Mouse (Mus musculus): ENCODE results near the gene Arid3a. TPM values are rescaled to one million over a fixed set of nuclear protein-coding genes. Genes with fewer than 3 reads are reported as not detected.
"Not testable (repeated sequence)": the region's sequence is repeated elsewhere in the genome, so short reads cannot be mapped to it uniquely, and the experiment has no call there.

Arid3a gene
- polyA plus RNA-seq, 1 experiment from 2014 or later: 11.1 TPM

DNA sequence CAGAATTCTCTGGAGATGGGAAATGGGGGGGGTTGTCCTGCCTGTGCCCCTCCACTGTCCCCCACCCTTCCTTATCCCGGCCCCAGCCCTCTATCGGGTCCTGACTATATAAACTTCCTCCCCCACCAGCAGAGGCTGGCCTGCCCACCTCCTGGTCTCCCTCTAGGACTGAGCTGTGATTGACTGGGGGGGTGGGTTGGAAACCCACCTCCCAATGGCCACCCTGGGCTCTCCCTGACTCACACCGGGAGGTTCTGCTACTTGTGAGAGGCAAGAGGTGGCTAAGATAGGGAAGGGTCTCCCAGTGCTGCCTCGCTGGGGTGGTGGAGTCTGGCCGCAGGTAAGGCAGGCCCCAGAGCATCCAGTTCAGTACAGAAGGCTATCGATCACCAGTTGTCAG, 20.7 kb downstream of the Arid3a start:
- Histone ChIP-seq H3K9me3 (no peaks in the 10 kb centered on the region), H3K4me1 (replicated peaks) (peaks cover 56% of the 10 kb centered on the region), H3K27ac (peak overlapping the region; percentile 85), H3K4me3 (peak overlapping the region; percentile 26; the same call in 1 of the 2 replicates), H3K27me3 (ENCODE audit: insufficient read depth, poor library complexity, severe bottlenecking) (peaks cover 74% of the 10 kb centered on the region), H3K36me3 (peaks cover 52% of the 10 kb centered on the region)
- DNase-seq (ENCODE audit: low spot score): no peak
- 78% methylated on average over 6 of the region's 6 CpGs for WGBS

DNA sequence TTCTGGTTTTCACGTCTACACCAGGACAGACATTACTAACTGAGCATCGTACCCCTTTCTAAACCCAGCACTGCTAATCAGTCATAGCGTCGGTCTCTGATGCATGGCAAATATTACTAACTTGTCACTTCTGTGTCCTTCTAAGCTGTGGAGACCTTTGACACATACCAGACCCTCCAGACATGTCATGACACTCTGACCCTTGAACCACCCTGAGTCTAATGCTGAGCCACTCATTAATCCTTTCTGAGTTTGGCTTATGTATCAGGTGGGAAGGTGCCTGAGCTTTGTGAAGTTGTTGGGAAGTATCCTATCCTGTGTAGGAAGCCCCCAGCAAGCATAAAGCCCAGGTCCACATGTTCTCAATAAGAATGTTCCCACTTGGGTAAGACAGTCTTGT, 23.0 kb downstream of the Arid3a start:
- 93% methylated on average over 4 of the region's 4 CpGs for WGBS
- DNase-seq (ENCODE audit: low spot score): no peak
- Histone ChIP-seq H3K4me1 (replicated peaks) (peaks cover 41% of the 10 kb centered on the region), H3K27ac (no peak overlapping the region), H3K36me3 (peaks cover 68% of the 10 kb centered on the region), H3K9me3 (no peaks in the 10 kb centered on the region), H3K4me3 (no peak overlapping the region), H3K27me3 (ENCODE audit: insufficient read depth, poor library complexity, severe bottlenecking) (peaks cover 73% of the 10 kb centered on the region; the same call in 1 of the 2 replicates)

DNA sequence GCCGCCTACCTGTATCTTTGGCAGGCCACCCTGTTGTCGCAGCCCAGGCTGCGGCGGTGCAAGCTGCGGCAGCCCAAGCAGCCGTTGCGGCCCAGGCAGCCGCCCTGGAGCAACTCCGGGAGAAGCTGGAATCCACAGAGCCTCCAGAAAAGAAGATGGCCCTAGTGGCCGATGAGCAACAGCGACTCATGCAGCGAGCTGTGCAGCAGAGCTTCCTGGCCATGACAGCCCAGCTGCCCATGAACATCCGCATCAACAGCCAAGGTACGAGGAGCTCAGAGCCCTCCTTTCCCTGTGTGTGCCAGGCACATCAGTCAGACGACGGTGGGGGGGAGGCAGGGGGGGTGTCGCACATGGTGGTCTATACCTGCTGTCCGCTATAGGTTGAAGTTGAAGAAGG, 23.8 kb downstream of the Arid3a start:
- DNase-seq (ENCODE audit: low spot score): no peak
- no peak overlapping the region for H3K27ac ChIP-seq
- no peak overlapping the region for H3K4me3 ChIP-seq
- no peaks in the 10 kb centered on the region for H3K9me3 ChIP-seq
- peaks cover 37% of the 10 kb centered on the region for H3K4me1 ChIP-seq (replicated peaks)
- peaks cover 75% of the 10 kb centered on the region for H3K27me3 ChIP-seq (ENCODE audit: insufficient read depth, poor library complexity, severe bottlenecking)
- H3K36me3 ChIP-seq: peaks cover 68% of the 10 kb centered on the region
- WGBS: 79% methylated on average over 18 of the region's 18 CpGs

DNA sequence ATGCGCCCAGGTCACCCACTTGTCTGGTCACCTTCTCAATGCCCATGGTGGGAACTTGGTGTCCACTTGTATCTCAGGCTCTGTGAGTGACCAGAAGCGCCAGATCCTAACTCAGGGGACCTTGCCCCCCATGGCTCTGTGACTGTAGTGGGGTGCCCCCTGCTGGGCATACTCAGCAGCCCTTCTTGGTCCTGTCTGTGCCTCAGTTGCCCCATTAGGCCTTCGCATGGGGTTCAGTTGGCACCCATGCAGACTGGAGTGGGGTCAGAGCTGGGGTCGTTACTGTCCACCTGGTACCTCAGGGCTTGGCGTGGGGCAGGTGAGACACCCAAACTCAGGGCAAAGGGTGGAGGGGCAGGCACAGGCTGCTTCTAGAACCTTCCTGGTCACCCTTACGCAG, 27.1 kb downstream of the Arid3a start:
- 89% methylated on average over 6 of the region's 6 CpGs for WGBS

DNA sequence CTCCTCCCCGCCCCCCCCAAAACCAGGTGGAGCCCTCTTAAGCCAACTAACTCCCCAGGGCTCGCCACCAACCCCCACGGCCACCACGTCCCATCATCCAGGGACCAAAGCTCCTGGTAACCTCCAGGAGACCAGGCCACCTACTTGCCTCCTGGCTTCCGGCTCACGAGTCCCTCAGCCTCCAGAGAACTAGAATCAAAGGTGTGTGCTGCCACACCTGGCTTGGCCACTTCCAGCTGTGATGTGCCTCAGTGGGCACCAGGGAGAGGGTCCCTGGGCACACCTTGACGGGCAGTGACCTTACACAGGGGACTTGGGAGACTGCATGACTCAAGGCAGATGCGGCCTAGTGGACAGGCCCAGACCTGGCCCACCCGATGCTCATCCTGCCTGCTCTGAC, 28.8 kb downstream of the Arid3a start:
- H3K27me3 ChIP-seq (ENCODE audit: insufficient read depth, poor library complexity, severe bottlenecking): peaks cover 58% of the 10 kb centered on the region
- 71% methylated on average over 9 of the region's 9 CpGs for WGBS
- peaks cover 38% of the 10 kb centered on the region for H3K4me1 ChIP-seq (replicated peaks)
- DNase-seq (ENCODE audit: low spot score): no peak
- H3K36me3 ChIP-seq: peaks cover 30% of the 10 kb centered on the region
- H3K9me3 ChIP-seq: no peaks in the 10 kb centered on the region
- peak overlapping the region; percentile 13; the same call in 1 of the 2 replicates for H3K27ac ChIP-seq
- H3K4me3 ChIP-seq: peak overlapping the region; percentile 2; the same call in 1 of the 2 replicates

More for the DNA sequence above, 27.1 kb downstream of the Arid3a start:
- no peak overlapping the region for H3K27ac ChIP-seq
- no peaks in the 10 kb centered on the region for H3K9me3 ChIP-seq
- peaks cover 47% of the 10 kb centered on the region for H3K36me3 ChIP-seq
- H3K27me3 ChIP-seq (ENCODE audit: insufficient read depth, poor library complexity, severe bottlenecking): peaks cover 74% of the 10 kb centered on the region
- H3K4me1 ChIP-seq (replicated peaks): peaks cover 37% of the 10 kb centered on the region
- no peak overlapping the region; the same call in 1 of the 2 replicates for H3K4me3 ChIP-seq
- no peak for DNase-seq (ENCODE audit: low spot score)

DNA sequence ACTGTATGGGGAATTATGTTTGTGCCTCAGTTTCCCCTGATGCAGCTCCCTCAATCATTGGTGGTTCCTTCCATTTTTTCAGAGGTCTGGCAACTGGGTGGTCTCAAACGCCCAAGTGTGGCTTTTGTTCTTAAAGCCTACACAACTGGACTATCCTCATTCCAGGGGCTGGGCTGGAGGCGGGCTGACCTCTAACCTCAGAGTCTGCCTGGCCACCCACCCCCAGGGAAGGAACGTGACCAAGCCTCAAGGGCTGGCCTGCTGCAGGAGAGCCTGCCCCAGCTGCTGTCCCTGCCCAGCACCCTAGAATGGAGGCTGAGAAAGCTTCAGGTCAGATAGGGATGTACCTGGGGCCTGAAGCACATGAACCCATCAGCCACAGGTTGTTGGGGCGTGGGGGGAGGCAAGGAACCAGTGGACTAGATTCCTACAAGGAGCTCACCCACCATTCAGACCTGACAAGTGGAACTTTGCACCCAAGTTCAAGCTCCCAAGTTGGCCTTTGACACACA, 29.9 kb downstream of the Arid3a start:
- peaks cover 43% of the 10 kb centered on the region for H3K4me1 ChIP-seq (replicated peaks)
- H3K36me3 ChIP-seq: peaks cover 26% of the 10 kb centered on the region
- no peak overlapping the region for H3K4me3 ChIP-seq
- H3K27ac ChIP-seq: peak overlapping the region; percentile 66; the same call in 1 of the 2 replicates
- 20% methylated on average over 4 of the region's 4 CpGs for WGBS
- no peak for DNase-seq (ENCODE audit: low spot score)
- H3K9me3 ChIP-seq: no peaks in the 10 kb centered on the region
- H3K27me3 ChIP-seq (ENCODE audit: insufficient read depth, poor library complexity, severe bottlenecking): peaks cover 48% of the 10 kb centered on the region

DNA sequence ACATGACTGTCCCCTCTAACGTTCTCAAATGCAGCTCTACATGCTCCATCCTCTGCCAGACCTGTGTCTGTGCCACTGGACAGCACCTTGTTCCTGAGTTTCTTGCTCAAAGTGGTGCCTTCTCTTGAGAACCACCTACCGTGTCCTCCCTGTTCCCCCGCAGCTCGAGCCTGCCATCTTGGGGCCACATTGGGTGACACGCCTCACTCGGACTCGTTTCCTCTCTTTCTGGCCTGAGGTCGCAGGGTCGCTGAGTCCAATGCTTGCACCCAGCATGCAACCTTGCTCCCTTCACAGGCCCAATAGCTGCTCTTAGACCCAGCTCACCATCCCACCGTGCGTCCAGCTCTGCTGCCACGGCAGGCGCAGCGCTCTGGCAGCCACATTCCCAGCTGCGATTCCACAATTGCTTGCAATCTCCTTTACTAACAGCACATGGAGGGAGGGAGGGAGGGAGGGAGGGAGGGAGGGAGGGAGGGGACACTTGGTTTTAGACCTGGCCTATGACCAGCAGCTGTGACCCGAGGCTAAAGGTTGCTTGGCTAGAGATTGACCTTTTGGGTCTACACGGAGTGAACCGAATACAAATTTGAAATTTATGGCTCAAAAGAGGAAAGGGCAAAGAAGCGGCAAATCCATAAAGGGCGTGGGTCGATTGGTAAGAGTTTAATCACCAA, 31.4 kb downstream of the Arid3a start:
- 11% methylated on average over 21 of the region's 21 CpGs for WGBS
- peaks cover 38% of the 10 kb centered on the region for H3K27me3 ChIP-seq (ENCODE audit: insufficient read depth, poor library complexity, severe bottlenecking)
- peak; percentile 84 for DNase-seq (ENCODE audit: low spot score)
- peaks cover 43% of the 10 kb centered on the region for H3K4me1 ChIP-seq (replicated peaks)
- H3K9me3 ChIP-seq: no peaks in the 10 kb centered on the region
- H3K36me3 ChIP-seq: peaks cover 32% of the 10 kb centered on the region
- peak overlapping the region; percentile 30 for H3K4me3 ChIP-seq
- peak overlapping the region; percentile 60; the same call in 1 of the 2 replicates for H3K27ac ChIP-seq

DNA sequence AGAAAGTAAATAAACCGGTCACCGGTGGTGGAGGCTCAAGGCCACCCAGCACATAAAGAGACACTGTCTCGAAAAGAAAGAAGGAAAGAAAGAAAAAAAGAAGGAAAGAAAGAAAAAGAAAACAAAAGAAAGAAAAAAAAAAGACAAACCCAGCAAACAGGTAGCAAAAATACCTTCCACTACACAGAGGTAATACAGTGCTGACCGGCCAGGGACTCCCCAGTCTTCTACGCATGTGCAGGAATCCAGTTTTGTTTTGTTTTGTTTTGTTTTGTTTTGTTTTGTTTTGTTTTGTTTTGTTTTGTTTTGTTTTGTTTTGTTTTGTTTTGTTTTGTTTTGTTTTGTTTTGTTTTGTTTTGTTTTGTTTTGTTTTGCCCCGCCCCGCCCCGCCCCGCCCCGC, 32.6 kb downstream of the Arid3a start:
- peaks cover 39% of the 10 kb centered on the region for H3K4me1 ChIP-seq (replicated peaks)
- not testable (repeated sequence) for H3K9me3 ChIP-seq; DNase-seq (ENCODE audit: low spot score); H3K27ac ChIP-seq
- peak overlapping the region; percentile 98 for H3K4me3 ChIP-seq
- H3K27me3 ChIP-seq (ENCODE audit: insufficient read depth, poor library complexity, severe bottlenecking): peaks cover 27% of the 10 kb centered on the region
- 38% methylated on average over 10 of the region's 10 CpGs for WGBS
- H3K36me3 ChIP-seq: peaks cover 34% of the 10 kb centered on the region

DNA sequence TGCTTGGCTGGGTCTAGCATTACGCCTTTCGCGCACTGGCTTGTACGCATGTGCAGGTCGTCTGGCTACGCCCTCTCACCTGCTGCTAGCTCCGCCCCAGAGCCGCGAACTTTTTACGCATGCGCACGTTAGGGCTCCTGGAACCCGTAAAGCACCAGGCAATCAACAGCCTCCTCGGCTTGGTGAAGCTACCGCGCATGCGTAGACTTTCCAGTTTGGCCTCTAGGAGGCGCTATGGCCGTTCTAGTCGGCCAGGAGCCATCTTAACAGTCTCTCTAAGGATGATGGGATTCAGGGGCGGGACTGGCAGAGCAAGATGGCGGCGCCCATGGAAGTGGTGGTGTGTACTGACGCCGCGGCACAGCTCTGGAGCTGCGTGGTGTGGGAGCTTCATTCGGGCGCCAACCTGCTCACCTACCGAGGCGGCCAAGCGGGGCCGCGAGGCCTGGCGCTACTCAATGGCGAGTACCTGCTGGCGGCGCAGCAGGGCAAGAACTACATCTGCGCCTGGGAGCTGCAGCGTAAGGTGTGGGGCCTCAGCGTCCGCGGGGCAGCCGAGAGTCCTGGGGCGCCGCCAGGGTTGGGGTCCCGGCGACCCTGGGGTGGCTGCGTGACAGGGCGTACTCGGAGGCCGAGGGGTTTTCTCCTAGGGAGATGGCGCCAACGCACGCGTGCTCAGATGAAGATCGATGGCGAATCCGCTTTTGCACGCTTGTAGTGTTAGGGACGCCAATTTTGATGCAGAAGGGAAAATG, 33.2 kb downstream of the Arid3a start, which contains the start of gene Wdr18:
TSS of gene Wdr18 (plus strand) at position 306 of the 755 bp plus-strand sequence.
- peak within 1 kb of the TSS; percentile 91 for H3K27ac ChIP-seq
- H3K36me3 ChIP-seq: peaks cover 40% of the 10 kb centered on the region
- H3K4me3 ChIP-seq: peak within 1 kb of the TSS; percentile 98
- peaks cover 39% of the 10 kb centered on the region for H3K4me1 ChIP-seq (replicated peaks)
- peaks cover 22% of the 10 kb centered on the region for H3K27me3 ChIP-seq (ENCODE audit: insufficient read depth, poor library complexity, severe bottlenecking)
- no peaks in the 10 kb centered on the region for H3K9me3 ChIP-seq
- WGBS: under 1% methylated on average over 61 of the region's 61 CpGs
- peak; percentile 100 for DNase-seq (ENCODE audit: low spot score)

DNA sequence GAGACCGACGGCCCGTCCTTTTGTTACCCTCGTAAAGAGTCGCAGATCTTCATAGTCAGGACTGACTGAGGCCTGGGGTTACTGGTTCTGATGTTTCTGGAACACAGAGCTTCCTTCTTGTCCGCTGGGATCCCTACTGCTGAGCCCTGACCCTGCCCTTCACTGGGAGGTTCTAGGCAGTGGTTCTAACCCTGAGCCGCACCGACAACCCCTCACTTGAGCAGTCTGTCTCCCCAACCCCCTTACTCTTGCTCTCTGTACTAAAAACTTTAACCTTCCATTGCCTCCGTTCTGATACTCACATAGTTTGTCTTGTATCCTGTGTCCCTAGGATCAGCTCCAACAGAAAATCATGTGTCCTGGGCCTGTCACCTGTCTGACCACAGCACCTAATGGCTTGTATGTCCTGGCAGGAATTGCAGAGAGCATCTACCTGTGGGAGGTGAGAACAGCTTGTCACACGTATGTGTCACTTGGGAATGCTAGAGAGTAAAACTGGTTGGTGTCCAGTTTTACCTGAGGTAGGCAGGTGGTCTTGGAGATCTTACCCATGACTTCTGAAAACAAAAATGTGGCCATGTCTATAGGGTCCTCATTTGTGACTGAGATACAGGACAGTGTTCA, 33.9 kb downstream of the Arid3a start:
- no peaks in the 10 kb centered on the region for H3K9me3 ChIP-seq
- peaks cover 48% of the 10 kb centered on the region for H3K36me3 ChIP-seq
- H3K4me1 ChIP-seq (replicated peaks): peaks cover 33% of the 10 kb centered on the region
- H3K4me3 ChIP-seq: peak overlapping the region; percentile 98
- H3K27ac ChIP-seq: peak overlapping the region; percentile 91
- 17% methylated on average over 10 of the region's 10 CpGs for WGBS
- peaks cover 15% of the 10 kb centered on the region for H3K27me3 ChIP-seq (ENCODE audit: insufficient read depth, poor library complexity, severe bottlenecking)
- DNase-seq (ENCODE audit: low spot score): no peak

DNA sequence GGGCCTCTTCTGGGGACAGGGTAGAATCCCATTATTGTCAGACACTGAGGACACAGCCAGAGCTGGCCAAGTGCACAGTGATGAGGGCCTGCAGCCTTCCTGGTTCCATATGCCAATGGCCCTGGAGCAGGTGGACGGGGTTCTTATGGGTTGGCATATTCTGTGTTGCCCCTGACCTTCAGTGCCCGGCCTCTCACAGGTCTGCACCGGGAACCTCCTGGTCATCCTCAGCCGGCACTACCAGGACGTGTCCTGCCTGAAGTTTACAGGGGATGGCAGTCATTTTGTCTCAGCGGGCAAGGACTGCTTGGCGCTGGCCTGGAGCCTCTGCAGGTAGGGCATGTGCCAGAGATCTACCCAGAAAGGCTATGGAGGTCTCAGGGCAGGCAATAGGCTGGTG, 37.9 kb downstream of the Arid3a start:
- Histone ChIP-seq H3K27ac (no peak overlapping the region), H3K4me1 (replicated peaks) (peaks cover 10% of the 10 kb centered on the region), H3K4me3 (no peak overlapping the region), H3K9me3 (no peaks in the 10 kb centered on the region), H3K27me3 (ENCODE audit: insufficient read depth, poor library complexity, severe bottlenecking) (peaks cover 20% of the 10 kb centered on the region), H3K36me3 (peaks cover 77% of the 10 kb centered on the region)
- 97% methylated on average over 7 of the region's 7 CpGs for WGBS
- no peak for DNase-seq (ENCODE audit: low spot score)

DNA sequence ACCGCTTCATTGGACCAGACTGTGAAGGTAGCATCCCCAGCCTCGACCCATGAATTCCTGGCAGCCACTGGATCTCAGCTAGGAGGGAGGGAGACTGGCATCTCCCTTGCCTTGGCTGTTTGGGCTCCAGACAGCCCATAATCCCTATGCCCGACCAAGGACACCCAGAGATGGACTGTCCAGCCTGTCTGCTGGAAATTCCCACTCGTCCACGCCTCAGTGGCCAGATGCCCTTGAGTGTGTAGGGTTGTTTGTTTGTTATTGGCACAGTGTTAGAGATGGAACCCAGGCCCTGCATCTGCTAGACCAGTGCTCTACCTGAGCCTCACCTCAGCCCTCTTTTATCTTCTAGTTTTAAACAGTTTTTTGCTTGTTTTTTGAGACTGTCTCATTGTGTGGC, 38.5 kb downstream of the Arid3a start:
- H3K36me3 ChIP-seq: peaks cover 77% of the 10 kb centered on the region

More for the DNA sequence above, 38.5 kb downstream of the Arid3a start:
- Histone ChIP-seq H3K4me3 (no peak overlapping the region), H3K27me3 (ENCODE audit: insufficient read depth, poor library complexity, severe bottlenecking) (peaks cover 26% of the 10 kb centered on the region), H3K9me3 (no peaks in the 10 kb centered on the region), H3K4me1 (replicated peaks) (peaks cover 9% of the 10 kb centered on the region), H3K27ac (no peak overlapping the region)
- no peak for DNase-seq (ENCODE audit: low spot score)
- 85% methylated on average over 5 of the region's 5 CpGs for WGBS
